Mouse (Mus musculus) MEL (cell line): Measurements from ENCODE around the gene Lrch3. TPM values are rescaled to one million over a fixed set of nuclear protein-coding genes. Genes with fewer than 3 reads are reported as not detected.

Experiments
- DNase-seq: peaks from one replicate; pipeline ENCODE4 v3.0.0; 2011; ENCODE audit warnings: low read depth, low spot score
- H3K27ac ChIP-seq: 2 replicates; pipeline ENCODE4 v1.5.1; 2012; ENCODE audit warnings: low read depth, mild to moderate bottlenecking, control low read depth, low read length, moderate library complexity; ENCODE audit not compliant: control insufficient read depth
- H3K27me3 ChIP-seq, 2 experiments: fragments of 150-350 bp in 1 of 2; sonication (generic) in 1 of 2; 2 replicates each; pipeline ENCODE4 v1.6.1; 2012; ENCODE audit warnings: low read length in 2 of 2, mild to moderate bottlenecking in 2 of 2, improper control_type of control experiment in 1 of 2, moderate library complexity in 1 of 2; ENCODE audit not compliant: insufficient read depth in 2 of 2, control insufficient read depth in 1 of 2
- H3K36me3 ChIP-seq, 2 experiments: 2 replicates each; pipeline ENCODE4 v1.6.1; 2012 to 2014; ENCODE audit warnings: low read length in 2 of 2, improper control_type of control experiment in 1 of 2, inconsistent platforms in 1 of 2, mild to moderate bottlenecking in 1 of 2; ENCODE audit not compliant: insufficient read depth in 2 of 2, control insufficient read depth in 1 of 2
- H3K4me1 ChIP-seq, 2 experiments: fragments of 150-350 bp in 1 of 2; sonication (generic) in 1 of 2; 2 replicates each; pipeline ENCODE4 v1.6.1; 2012; ENCODE audit warnings: low read length in 2 of 2, improper control_type of control experiment in 1 of 2, mild to moderate bottlenecking in 1 of 2; ENCODE audit not compliant: insufficient read depth in 2 of 2, control insufficient read depth in 1 of 2
- H3K4me3 ChIP-seq, 2 experiments: fragments of 150-350 bp in 1 of 2; sonication (generic) in 1 of 2; 2 replicates each; pipeline ENCODE4 v1.5.1; 2012; ENCODE audit warnings: low read depth in 2 of 2, low read length in 2 of 2, mild to moderate bottlenecking in 2 of 2, moderate library complexity in 2 of 2, control low read depth in 1 of 2, improper control_type of control experiment in 1 of 2; ENCODE audit not compliant: control insufficient read depth in 1 of 2, insufficient read depth in 1 of 2
- H3K79me2 ChIP-seq: 2 replicates; pipeline ENCODE4 v1.6.1; 2012; ENCODE audit warnings: mild to moderate bottlenecking, low read length, moderate library complexity; ENCODE audit not compliant: control insufficient read depth, poor library complexity, insufficient read depth
- H3K9ac ChIP-seq: 2 replicates; pipeline ENCODE4 v1.6.1; 2012; ENCODE audit warnings: low read depth, mild to moderate bottlenecking, control low read depth, low read length, moderate library complexity; ENCODE audit not compliant: control insufficient read depth, poor library complexity, severe bottlenecking
- H3K9me3 ChIP-seq: fragments of 150-350 bp; sonication (generic); replicated peaks from 2 replicates; pipeline ENCODE4 v1.6.1; 2012; ENCODE audit warnings: mild to moderate bottlenecking, low read length, improper control_type of control experiment, moderate library complexity; ENCODE audit not compliant: insufficient read depth
- BHLHE40 ChIP-seq: IDR thresholded peaks from 2 replicates; pipeline ENCODE4 v1.6.1; 2012; ENCODE audit warnings: low read depth, mild to moderate bottlenecking, inconsistent platforms, low read length, improper control_type of control experiment, borderline replicate concordance
- CHD2 ChIP-seq: IDR thresholded peaks from 2 replicates; pipeline ENCODE4 v1.6.1; 2011; ENCODE audit warnings: low read length, improper control_type of control experiment
- CTCF ChIP-seq, 3 experiments: IDR thresholded peaks in 2 of 3; conservative IDR thresholded peaks in 1 of 3; 2 replicates each; pipeline ENCODE4 v1.5.1; 2011 to 2012; ENCODE audit warnings: low read length in 3 of 3, low read depth in 2 of 3, mild to moderate bottlenecking in 2 of 3, improper control_type of control experiment in 1 of 3, inconsistent platforms in 1 of 3, mixed read lengths in 1 of 3, moderate library complexity in 1 of 3; ENCODE audit not compliant: control insufficient read depth in 1 of 3, insufficient read depth in 1 of 3, poor library complexity in 1 of 3, severe bottlenecking in 1 of 3
- E2F4 ChIP-seq: IDR thresholded peaks from 2 replicates; pipeline ENCODE4 v1.6.1; 2011; ENCODE audit warnings: low read depth, low read length, improper control_type of control experiment, borderline replicate concordance
- ELF1 ChIP-seq: IDR thresholded peaks from 2 replicates; pipeline ENCODE4 v1.6.1; 2014; ENCODE audit warnings: low read depth, mild to moderate bottlenecking, inconsistent platforms, low read length, improper control_type of control experiment, moderate library complexity
- EP300 ChIP-seq, 2 experiments: IDR thresholded peaks; 2 replicates each; pipeline ENCODE4 v1.6.1; 2011; ENCODE audit warnings: improper control_type of control experiment in 2 of 2, low read length in 2 of 2, low read depth in 1 of 2, mild to moderate bottlenecking in 1 of 2
- ETS1 ChIP-seq: IDR thresholded peaks from 2 replicates; pipeline ENCODE4 v1.6.1; 2012; ENCODE audit warnings: low read depth, mild to moderate bottlenecking, inconsistent platforms, low read length, improper control_type of control experiment, moderate library complexity
- GABPA ChIP-seq: IDR thresholded peaks from 2 replicates; pipeline ENCODE4 v1.6.1; 2012; ENCODE audit warnings: low read depth, mild to moderate bottlenecking, inconsistent platforms, low read length, improper control_type of control experiment, moderate library complexity
- HCFC1 ChIP-seq: IDR thresholded peaks from 2 replicates; pipeline ENCODE4 v1.6.1; 2012; ENCODE audit warnings: low read depth, mild to moderate bottlenecking, inconsistent platforms, low read length, improper control_type of control experiment, moderate library complexity
- KAT2A ChIP-seq: conservative IDR thresholded peaks from 2 replicates; pipeline ENCODE4 v1.6.1; 2012; ENCODE audit warnings: low read depth, low read length, improper control_type of control experiment, inconsistent platforms
- MAFK ChIP-seq: IDR thresholded peaks from 2 replicates; pipeline ENCODE4 v1.6.1; 2011; ENCODE audit warnings: low read depth, mild to moderate bottlenecking, low read length, improper control_type of control experiment, borderline replicate concordance
- MAX ChIP-seq: IDR thresholded peaks from 2 replicates; pipeline ENCODE4 v1.6.1; 2011; ENCODE audit warnings: low read length, improper control_type of control experiment
- MAZ ChIP-seq: IDR thresholded peaks from 2 replicates; pipeline ENCODE4 v1.6.1; 2012; ENCODE audit warnings: low read depth, mild to moderate bottlenecking, inconsistent platforms, low read length, improper control_type of control experiment
- MEF2A ChIP-seq: IDR thresholded peaks from 2 replicates; pipeline ENCODE4 v1.6.1; 2014; ENCODE audit warnings: low read depth, mild to moderate bottlenecking, inconsistent platforms, low read length, improper control_type of control experiment; ENCODE audit not compliant: poor library complexity, insufficient replicate concordance, severe bottlenecking; ENCODE audit errors: extremely low read depth
- MXI1 ChIP-seq: IDR thresholded peaks from 2 replicates; pipeline ENCODE4 v1.6.1; 2011; ENCODE audit warnings: mild to moderate bottlenecking, low read depth, low read length, improper control_type of control experiment
- MYC ChIP-seq: IDR thresholded peaks from 2 replicates; pipeline ENCODE4 v1.6.1; 2011; ENCODE audit warnings: low read depth, mild to moderate bottlenecking, low read length, improper control_type of control experiment, moderate library complexity
- NELFE ChIP-seq: IDR thresholded peaks from 2 replicates; pipeline ENCODE4 v1.6.1; 2011; ENCODE audit warnings: low read depth, low read length, improper control_type of control experiment
- NRF1 ChIP-seq: IDR thresholded peaks from 2 replicates; pipeline ENCODE4 v1.6.1; 2014; ENCODE audit warnings: low read depth, mild to moderate bottlenecking, inconsistent platforms, low read length, improper control_type of control experiment, moderate library complexity; ENCODE audit not compliant: poor library complexity, insufficient read depth, severe bottlenecking
- POLR2A ChIP-seq, 2 experiments: IDR thresholded peaks; 2 replicates each; pipeline ENCODE4 v1.6.1; 2011 to 2012; ENCODE audit warnings: low read length in 2 of 2, mild to moderate bottlenecking in 2 of 2, control low read depth in 1 of 2, improper control_type of control experiment in 1 of 2, low read depth in 1 of 2, moderate library complexity in 1 of 2; ENCODE audit not compliant: control insufficient read depth in 1 of 2, insufficient read depth in 1 of 2, poor library complexity in 1 of 2
- POLR2AphosphoS2 ChIP-seq: IDR thresholded peaks from 2 replicates; pipeline ENCODE4 v1.6.1; 2011; ENCODE audit warnings: low read length, improper control_type of control experiment
- RAD21 ChIP-seq: IDR thresholded peaks from 2 replicates; pipeline ENCODE4 v1.6.1; 2011; ENCODE audit warnings: mild to moderate bottlenecking, low read depth, low read length, improper control_type of control experiment
- RCOR1 ChIP-seq: IDR thresholded peaks from 2 replicates; pipeline ENCODE4 v1.6.1; 2012; ENCODE audit warnings: low read depth, mild to moderate bottlenecking, inconsistent platforms, low read length, improper control_type of control experiment
- SIN3A ChIP-seq: IDR thresholded peaks from 2 replicates; pipeline ENCODE4 v1.6.1; 2012; ENCODE audit warnings: low read length, improper control_type of control experiment, inconsistent platforms
- SMC3 ChIP-seq: IDR thresholded peaks from 2 replicates; pipeline ENCODE4 v1.6.1; 2011; ENCODE audit warnings: low read depth, low read length, improper control_type of control experiment
- TAL1 ChIP-seq: IDR thresholded peaks from 2 replicates; pipeline ENCODE4 v1.6.1; 2012; ENCODE audit warnings: mild to moderate bottlenecking, inconsistent platforms, low read length, moderate library complexity, mixed read lengths
- TBP ChIP-seq: IDR thresholded peaks from 2 replicates; pipeline ENCODE4 v1.8.0; 2011; ENCODE audit warnings: low read depth, low read length, improper control_type of control experiment
- USF1 ChIP-seq: IDR thresholded peaks from 2 replicates; pipeline ENCODE4 v1.6.1; 2014; ENCODE audit warnings: low read depth, mild to moderate bottlenecking, inconsistent platforms, low read length, improper control_type of control experiment, moderate library complexity
- USF2 ChIP-seq, 2 experiments: IDR thresholded peaks; 2 replicates each; pipeline ENCODE4 v1.6.1; 2011 to 2012; ENCODE audit warnings: improper control_type of control experiment in 2 of 2, low read length in 2 of 2, borderline replicate concordance in 1 of 2, inconsistent platforms in 1 of 2, low read depth in 1 of 2, mild to moderate bottlenecking in 1 of 2; ENCODE audit not compliant: insufficient read depth in 1 of 2
- ZC3H11A ChIP-seq: IDR thresholded peaks from 2 replicates; pipeline ENCODE4 v1.6.1; 2012; ENCODE audit warnings: low read depth, mild to moderate bottlenecking, inconsistent platforms, low read length, improper control_type of control experiment
- ZNF384 ChIP-seq: IDR thresholded peaks from 2 replicates; pipeline ENCODE4 v1.6.1; 2012; ENCODE audit warnings: low read depth, mild to moderate bottlenecking, inconsistent platforms, low read length, improper control_type of control experiment
- polyA plus RNA-seq, 2 experiments: library from polyadenylated mRNA; stranded (reverse) in 1 of 2; unstranded in 1 of 2; fragments of >175 nt in 1 of 2; fragments of >200 nt in 1 of 2; gene quantifications; 2 replicates each; pipeline versions ENCODE4 v1.2.1 to v1.2.4; 2012; ENCODE audit warnings: low replicate concordance in 2 of 2, low read depth in 1 of 2; ENCODE audit not compliant: insufficient read length in 2 of 2, insufficient read depth in 1 of 2, missing spikeins in 1 of 2
- total RNA-seq: library from RNA; depleted of rRNA; stranded (reverse); fragments of 300-350 nt; gene quantifications from 2 replicates; pipeline ENCODE4 v1.2.3, GENCODE M21; 2012

The Lrch3 gene
- total and polyA plus RNA-seq, 3 experiments: 8.6 to 17.0 TPM; not detected in 1

GRCm38 (mm10) chr16:33043268-33043667 is 129.4 kb downstream of the Lrch3 start:
- peak; percentile 77 for DNase-seq
- H3K9me3 ChIP-seq: no peaks in the 10 kb centered on the region
- no peaks in the 10 kb centered on the region for H3K79me2 ChIP-seq
- peak overlapping the region; percentile 18 to 37; a peak in 2 of 4 replicates for H3K4me3 ChIP-seq
- peak overlapping the region; percentile 17; the same call in 1 of the 2 replicates for H3K9ac ChIP-seq
- H3K27ac ChIP-seq: peak overlapping the region; percentile 61
- H3K36me3 ChIP-seq: no peaks in the 10 kb centered on the region; a peak in 3 of 4 replicates
- TF ChIP-seq RAD21: no peak
- no peak for TF ChIP-seq ZC3H11A
- TF ChIP-seq USF1: peak; percentile 46; the same call in 1 of the 2 replicates
- TF ChIP-seq POLR2AphosphoS2: no peak
- no peak for TF ChIP-seq MEF2A
- TF ChIP-seq RCOR1: no peak
- no peak for TF ChIP-seq TBP
- no peak for TF ChIP-seq BHLHE40
- peak; percentile 43; the same call in 1 of the 2 replicates for TF ChIP-seq NELFE
- TF ChIP-seq MAFK: no peak
- no peak for TF ChIP-seq GABPA
- peak; percentile 68 for TF ChIP-seq ELF1
- TF ChIP-seq EP300 (IDR thresholded peaks at IDR 0.05; ENCODE audit: low read depth in 1 of 2, low read length in 2 of 2): peak; percentile 25 to 30; a peak in 1 of 4 replicates
- TF ChIP-seq CTCF (IDR thresholded peaks at IDR 0.05 in 2 of 3, conservative IDR thresholded peaks at IDR 0.05 in 1 of 3; ENCODE audit: control insufficient read depth in 1 of 3, insufficient read depth in 1 of 3, low read depth in 2 of 3, low read length in 3 of 3, poor library complexity in 1 of 3, severe bottlenecking in 1 of 3): no peak
- no peak for TF ChIP-seq USF2 (IDR thresholded peaks at IDR 0.05; ENCODE audit: borderline replicate concordance in 1 of 2, insufficient read depth in 1 of 2, low read depth in 1 of 2, low read length in 2 of 2)
- TF ChIP-seq ZNF384: no peak
- TF ChIP-seq SIN3A: no peak
- TF ChIP-seq NRF1: no peak
- TF ChIP-seq MAZ: no peak
- TF ChIP-seq TAL1: no peak
- peak; percentile 39; the same call in 1 of the 2 replicates for TF ChIP-seq KAT2A
- TF ChIP-seq MYC: no peak
- peak; percentile 77 for TF ChIP-seq HCFC1
- no peak for TF ChIP-seq E2F4
- TF ChIP-seq POLR2A (IDR thresholded peaks at IDR 0.05; ENCODE audit: control insufficient read depth in 1 of 2, insufficient read depth in 1 of 2, low read depth in 1 of 2, low read length in 2 of 2, poor library complexity in 1 of 2): peak in 1 of 2 experiments; percentile 47; a peak in 1 of 4 replicates
- TF ChIP-seq MXI1: no peak
- TF ChIP-seq SMC3: no peak
- no peak for TF ChIP-seq ETS1
- no peak for TF ChIP-seq CHD2
- peak; percentile 70; the same call in 1 of the 2 replicates for TF ChIP-seq MAX
- peaks cover 3% of the 10 kb centered on the region in 2 experiments; a peak in 1 of 4 replicates for H3K4me1 ChIP-seq
- no peaks in the 10 kb centered on the region for H3K27me3 ChIP-seq
